Mouse (Mus musculus): ENCODE results near the gene Ptpn18. TPM values are rescaled to one million over a fixed set of nuclear protein-coding genes. Genes with fewer than 3 reads are reported as not detected.
"Not testable (repeated sequence)": the region's sequence is repeated elsewhere in the genome, so short reads cannot be mapped to it uniquely, and the experiment has no call there.

The Ptpn18 gene
- polyA plus RNA-seq, 1 experiment from 2014 or later, result 6.8 TPM

- H3K27me3 ChIP-seq; H3K4me2 ChIP-seq (replicated peaks); H3K4me3 ChIP-seq; H3K9ac ChIP-seq (replicated peaks); H3K9me3 ChIP-seq; ATAC-seq (ENCODE audit: low FRiP score, low read depth); H3K27ac ChIP-seq (replicated peaks): not testable (repeated sequence)
- WGBS, result 98% methylated on average over 8 of the region's 8 CpGs
- Histone ChIP-seq H3K4me1 (peaks cover 25% of the 10 kb centered on the region), H3K36me3 (0 out of 2 replicates have a peak, but pooled peaks cover 14% of the 10 kb centered on the region)
Observed at GRCm38 (mm10) chr1:34437366-34437765, 22.2 kb upstream of the Ptpn18 start.

GRCm38 (mm10) chr1:34438381-34439051 is 21.0 kb upstream of the Ptpn18 start:
- peak overlapping the region; percentile 67 for H3K4me2 ChIP-seq (replicated peaks)
- ATAC-seq (ENCODE audit: low FRiP score, low read depth), result no peak

GRCm38 (mm10) chr1:34439215-34439960 is 20.2 kb upstream of the Ptpn18 start, which contains the start of the genes Ccdc115 and Imp4:
Gene Ccdc115, minus strand, starts transcription at chr1:34439672.
Gene Imp4, plus strand, starts transcription at chr1:34439851.
- H3K4me2 ChIP-seq (replicated peaks), result peak within 1 kb of the TSS; percentile 71
- H3K4me3 ChIP-seq, result peak within 1 kb of the TSS; percentile 80
- peak within 1 kb of the TSS; percentile 66 for H3K9ac ChIP-seq (replicated peaks)
- peak; percentile 96 for ATAC-seq (ENCODE audit: low FRiP score, low read depth)
- H3K9me3 ChIP-seq, result no peaks in the 10 kb centered on the region
- H3K27ac ChIP-seq (replicated peaks), result peak within 1 kb of the TSS; percentile 64
- no peaks in the 10 kb centered on the region for H3K27me3 ChIP-seq
- WGBS, result under 1% methylated on average over 48 of the region's 48 CpGs
- peaks cover 34% of the 10 kb centered on the region for H3K36me3 ChIP-seq
- H3K4me1 ChIP-seq, result peaks cover 15% of the 10 kb centered on the region

More at GRCm38 (mm10) chr1:34438381-34439051, 21.0 kb upstream of the Ptpn18 start:
- 49% methylated on average over 14 of the region's 20 CpGs for WGBS
- peaks cover 25% of the 10 kb centered on the region for H3K36me3 ChIP-seq
- no peaks in the 10 kb centered on the region for H3K27me3 ChIP-seq
- H3K9me3 ChIP-seq, result no peaks in the 10 kb centered on the region
- H3K27ac ChIP-seq (replicated peaks), result no peak overlapping the region
- peaks cover 22% of the 10 kb centered on the region for H3K4me1 ChIP-seq
- peak overlapping the region; percentile 56 for H3K9ac ChIP-seq (replicated peaks)
- peak overlapping the region; percentile 80 for H3K4me3 ChIP-seq

GRCm38 (mm10) chr1:34439961-34440630 is 19.5 kb upstream of the Ptpn18 start:
- Histone ChIP-seq H3K27ac (replicated peaks) (peak overlapping the region; percentile 64), H3K36me3 (peaks cover 41% of the 10 kb centered on the region), H3K9ac (replicated peaks) (peak overlapping the region; percentile 66), H3K4me1 (peaks cover 15% of the 10 kb centered on the region), H3K27me3 (no peaks in the 10 kb centered on the region), H3K4me3 (peak overlapping the region; percentile 80), H3K9me3 (no peaks in the 10 kb centered on the region), H3K4me2 (replicated peaks) (peak overlapping the region; percentile 71)
- peak; percentile 38; the same call in 1 of the 2 replicates for ATAC-seq (ENCODE audit: low FRiP score, low read depth)
- 9% methylated on average over 31 of the region's 31 CpGs for WGBS

GRCm38 (mm10) chr1:34443124-34443523 is 16.4 kb upstream of the Ptpn18 start:
- Histone ChIP-seq H3K27me3 (no peaks in the 10 kb centered on the region), H3K9me3 (no peaks in the 10 kb centered on the region), H3K9ac (replicated peaks) (no peak overlapping the region), H3K27ac (replicated peaks) (no peak overlapping the region), H3K4me3 (no peak overlapping the region), H3K4me2 (replicated peaks) (no peak overlapping the region), H3K36me3 (peaks cover 48% of the 10 kb centered on the region), H3K4me1 (peaks cover 15% of the 10 kb centered on the region)
- 95% methylated on average over 6 of the region's 6 CpGs for WGBS
- no peak for ATAC-seq (ENCODE audit: low FRiP score, low read depth)

- Histone ChIP-seq H3K4me3 (no peak overlapping the region), H3K27ac (replicated peaks) (no peak overlapping the region), H3K36me3 (no peaks in the 10 kb centered on the region), H3K4me2 (replicated peaks) (no peak overlapping the region), H3K4me1 (peaks cover 13% of the 10 kb centered on the region), H3K27me3 (peaks cover 65% of the 10 kb centered on the region), H3K9ac (replicated peaks) (no peak overlapping the region), H3K9me3 (no peaks in the 10 kb centered on the region)
- ATAC-seq (ENCODE audit: low FRiP score, low read depth), result no peak
- 28% methylated on average over 8 of the region's 8 CpGs for WGBS
Observed at GRCm38 (mm10) chr1:34458431-34458830, 1.1 kb upstream of the Ptpn18 start.

- Histone ChIP-seq H3K9ac (replicated peaks) (peak overlapping the region; percentile 42), H3K27me3 (peaks cover 73% of the 10 kb centered on the region), H3K4me2 (replicated peaks) (peak overlapping the region; percentile 90), H3K4me3 (peak overlapping the region; percentile 60), H3K9me3 (no peaks in the 10 kb centered on the region), H3K4me1 (peaks cover 13% of the 10 kb centered on the region), H3K27ac (replicated peaks) (no peak overlapping the region), H3K36me3 (no peaks in the 10 kb centered on the region)
- ATAC-seq (ENCODE audit: low FRiP score, low read depth), result peak; percentile 27
- 2% methylated on average over 15 of the region's 15 CpGs for WGBS
Observed at GRCm38 (mm10) chr1:34460061-34460441, 489 bp downstream of the Ptpn18 start.

DNA sequence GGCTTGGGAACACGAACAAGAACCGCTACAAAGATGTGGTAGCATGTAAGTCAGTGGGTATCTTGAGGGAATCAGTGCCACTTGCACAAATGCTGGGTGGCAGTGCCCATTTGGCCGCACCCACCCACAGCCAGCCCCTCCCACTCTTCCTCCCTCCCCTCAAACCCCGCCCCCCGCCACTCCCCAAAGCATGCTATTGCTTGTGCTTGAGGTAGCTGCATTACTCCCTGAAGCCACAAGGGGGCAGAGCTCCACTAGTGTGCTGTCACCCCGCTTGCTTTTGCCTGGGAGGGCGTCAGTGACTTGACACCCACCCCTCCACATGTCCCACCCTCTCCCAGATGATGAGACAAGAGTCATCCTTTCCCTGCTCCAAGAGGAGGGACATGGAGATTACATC is 3.2 kb downstream of the Ptpn18 start:
- Histone ChIP-seq H3K36me3 (no peaks in the 10 kb centered on the region), H3K4me1 (peaks cover 13% of the 10 kb centered on the region), H3K4me3 (no peak overlapping the region), H3K27me3 (peaks cover 51% of the 10 kb centered on the region), H3K9ac (replicated peaks) (no peak overlapping the region), H3K9me3 (no peaks in the 10 kb centered on the region), H3K27ac (replicated peaks) (no peak overlapping the region), H3K4me2 (replicated peaks) (no peak overlapping the region)
- 16% methylated on average over 7 of the region's 7 CpGs for WGBS
- no peak for ATAC-seq (ENCODE audit: low FRiP score, low read depth)

GRCm38 (mm10) chr1:34464310-34464817 is 4.8 kb downstream of the Ptpn18 start:
- H3K27me3 ChIP-seq, result peaks cover 36% of the 10 kb centered on the region
- H3K36me3 ChIP-seq, result no peaks in the 10 kb centered on the region
- WGBS, result 92% methylated on average over 8 of the region's 8 CpGs
- no peak overlapping the region for H3K27ac ChIP-seq (replicated peaks)
- no peak overlapping the region for H3K9ac ChIP-seq (replicated peaks)
- no peak overlapping the region for H3K4me2 ChIP-seq (replicated peaks)
- H3K9me3 ChIP-seq, result no peaks in the 10 kb centered on the region
- no peak overlapping the region for H3K4me3 ChIP-seq
- no peak for ATAC-seq (ENCODE audit: low FRiP score, low read depth)
- peaks cover 8% of the 10 kb centered on the region for H3K4me1 ChIP-seq

- Histone ChIP-seq H3K27me3 (peaks cover 26% of the 10 kb centered on the region), H3K36me3 (no peaks in the 10 kb centered on the region), H3K9ac (replicated peaks) (no peak overlapping the region), H3K4me1 (no peaks in the 10 kb centered on the region; the same call in 1 of the 2 replicates), H3K27ac (replicated peaks) (no peak overlapping the region), H3K4me2 (replicated peaks) (no peak overlapping the region), H3K9me3 (no peaks in the 10 kb centered on the region), H3K4me3 (no peak overlapping the region)
- WGBS, result 85% methylated on average over 6 of the region's 6 CpGs
- no peak for ATAC-seq (ENCODE audit: low FRiP score, low read depth)
Observed at GRCm38 (mm10) chr1:34465445-34465844, 5.9 kb downstream of the Ptpn18 start.

DNA sequence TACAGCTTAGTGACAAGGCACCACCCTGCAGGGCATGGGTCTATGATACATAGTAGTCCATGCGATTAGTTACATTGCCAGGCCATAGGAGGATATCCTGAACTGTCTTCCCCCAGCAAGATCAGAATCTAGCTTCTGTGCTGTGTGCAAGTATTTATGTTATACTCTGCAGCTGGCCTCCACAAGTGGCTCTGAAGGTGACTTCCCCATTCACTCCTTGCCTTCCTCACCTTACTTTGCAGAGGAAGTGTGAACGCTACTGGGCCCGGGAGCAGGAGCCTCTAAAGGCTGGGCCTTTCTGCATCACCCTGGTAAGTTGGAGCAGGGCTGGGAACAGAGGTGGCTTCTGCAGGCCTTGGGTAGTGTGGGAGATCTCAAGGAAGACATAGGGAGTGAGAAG is 8.5 kb downstream of the Ptpn18 start:
- no peaks in the 10 kb centered on the region for H3K36me3 ChIP-seq
- no peak overlapping the region for H3K27ac ChIP-seq (replicated peaks)
- 55% methylated on average over 3 of the region's 3 CpGs for WGBS
- H3K4me3 ChIP-seq, result no peak overlapping the region
- no peak overlapping the region for H3K9ac ChIP-seq (replicated peaks)
- peaks cover 8% of the 10 kb centered on the region for H3K4me1 ChIP-seq
- no peak overlapping the region for H3K4me2 ChIP-seq (replicated peaks)
- H3K9me3 ChIP-seq, result no peaks in the 10 kb centered on the region
- H3K27me3 ChIP-seq, result peaks cover 31% of the 10 kb centered on the region
- no peak for ATAC-seq (ENCODE audit: low FRiP score, low read depth)

DNA sequence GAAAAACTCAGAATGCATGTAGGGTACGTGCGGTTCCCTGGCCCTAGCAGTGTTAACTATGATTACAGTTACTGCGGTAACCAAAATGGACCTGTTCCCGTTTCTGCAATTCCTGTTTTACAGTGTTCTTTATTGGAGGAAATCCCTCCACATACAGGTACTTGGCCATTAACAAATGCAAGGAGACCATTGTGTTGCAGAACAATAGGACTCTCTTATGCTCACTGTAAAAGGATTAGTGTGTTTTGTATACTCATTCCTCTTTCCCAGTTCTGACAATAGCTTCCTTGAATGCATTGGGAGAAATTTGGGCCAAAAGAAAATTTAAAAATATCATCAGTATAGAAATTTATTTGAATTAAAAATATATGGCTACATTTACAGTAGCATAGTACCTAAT is 8.9 kb downstream of the Ptpn18 start:
- Histone ChIP-seq H3K9me3 (no peaks in the 10 kb centered on the region), H3K9ac (replicated peaks) (no peak overlapping the region), H3K36me3 (no peaks in the 10 kb centered on the region), H3K4me3 (no peak overlapping the region), H3K4me1 (peaks cover 11% of the 10 kb centered on the region), H3K4me2 (replicated peaks) (no peak overlapping the region), H3K27me3 (peaks cover 32% of the 10 kb centered on the region), H3K27ac (replicated peaks) (no peak overlapping the region)
- no peak for ATAC-seq (ENCODE audit: low FRiP score, low read depth)
- 67% methylated on average over 4 of the region's 4 CpGs for WGBS
